Mouse (Mus musculus) embryo, embryonic 11 days (tissue): Measurements from ENCODE around the gene Fbxw13.
"Not testable (repeated sequence)": the region's sequence is repeated elsewhere in the genome, so short reads cannot be mapped to it uniquely, and the experiment has no call there.

Experiments used
- DNase-seq: peaks from one replicate; pipeline ENCODE4 v3.0.0-alpha.2; 2015

The Fbxw13 gene

GRCm38 (mm10) chr9:109195875-109196274 lies at the start of gene Fbxw13:
Fbxw13 (minus strand) TSS chr9:109195975.
- DNase-seq, result not testable (repeated sequence)

- no peak for DNase-seq
Observed at GRCm38 (mm10) chr9:109234654-109235053, 38.9 kb upstream of the Fbxw13 start, which contains the start of gene Fbxw20. Fbxw20 (minus strand) TSS chr9:109234754.

- no peak for DNase-seq
Observed at GRCm38 (mm10) chr9:109218449-109218848, 22.7 kb upstream of the Fbxw13 start.

- DNase-seq, result not testable (repeated sequence)
Observed at GRCm38 (mm10) chr9:109201347-109201746, 5.6 kb upstream of the Fbxw13 start.

GRCm38 (mm10) chr9:109200349-109200748 lies 4.6 kb upstream of the Fbxw13 start:
- no peak for DNase-seq

GRCm38 (mm10) chr9:109199353-109199752 lies 3.6 kb upstream of the Fbxw13 start:
- DNase-seq, result no peak

GRCm38 (mm10) chr9:109177208-109177607 lies 18.6 kb downstream of the Fbxw13 start:
- DNase-seq, result no peak

GRCm38 (mm10) chr9:109176301-109176700 lies 19.5 kb downstream of the Fbxw13 start:
- DNase-seq, result no peak

GRCm38 (mm10) chr9:109167316-109167715 lies 28.5 kb downstream of the Fbxw13 start:
- no peak for DNase-seq

- DNase-seq, result no peak
Observed at GRCm38 (mm10) chr9:109161941-109162340, 33.8 kb downstream of the Fbxw13 start, which contains the start of gene Fbxw21. Fbxw21 (minus strand) TSS chr9:109162041.

GRCm38 (mm10) chr9:109140414-109140813 lies 55.4 kb downstream of the Fbxw13 start:
- not testable (repeated sequence) for DNase-seq

GRCm38 (mm10) chr9:109130076-109130475 lies 65.7 kb downstream of the Fbxw13 start:
- no peak for DNase-seq
